Mouse (Mus musculus) stomach, postnatal 0 days (tissue): ENCODE results near the gene Rpl36. TPM values are rescaled to one million over a fixed set of nuclear protein-coding genes. Genes with fewer than 3 reads are reported as not detected.

Experiments
- ATAC-seq: fragments of 200-750 bp; cut with Nextera tagmentation; 2 replicates; pipeline ENCODE4 v1.8.0; 2017; ENCODE audit not compliant: low FRiP score, low TSS enrichment
- DNase-seq: peaks from one replicate; pipeline ENCODE4 v3.0.0-alpha.2; 2016; ENCODE audit warnings: low spot score
- H3K27ac ChIP-seq: fragments of 300-500 bp; sonication (generic); replicated peaks from 2 replicates; pipeline ENCODE4 v1.5.1; 2014; ENCODE audit warnings: mild to moderate bottlenecking, control low read depth
- H3K27me3 ChIP-seq: fragments of 300-500 bp; sonication (generic); 2 replicates; pipeline ENCODE4 v1.6.1; 2014; ENCODE audit warnings: low read length; ENCODE audit not compliant: control insufficient read depth, insufficient read depth
- H3K36me3 ChIP-seq: fragments of 300-500 bp; sonication (generic); 2 replicates; pipeline ENCODE4 v1.6.1; 2014; ENCODE audit warnings: low read length, mixed read lengths; ENCODE audit not compliant: control insufficient read depth, insufficient read depth
- H3K4me1 ChIP-seq: fragments of 300-500 bp; sonication (generic); replicated peaks from 2 replicates; pipeline ENCODE4 v1.6.1; 2014; ENCODE audit warnings: antibody characterized with exemption; ENCODE audit not compliant: control insufficient read depth, insufficient read depth
- H3K4me2 ChIP-seq: fragments of 300-500 bp; sonication (generic); replicated peaks from 2 replicates; pipeline ENCODE4 v1.6.1; 2014; ENCODE audit warnings: low read depth, mild to moderate bottlenecking, control low read depth, moderate library complexity
- H3K4me3 ChIP-seq: fragments of 300-500 bp; sonication (generic); 2 replicates; pipeline ENCODE4 v1.5.1; 2014; ENCODE audit warnings: low read depth, low read length, control low read depth
- H3K9ac ChIP-seq: fragments of 300-500 bp; sonication (generic); 2 replicates; pipeline ENCODE4 v1.6.1; 2014; ENCODE audit warnings: mild to moderate bottlenecking, low read length, control low read depth, mixed read lengths
- H3K9me3 ChIP-seq: fragments of 300-500 bp; sonication (generic); 2 replicates; pipeline ENCODE4 v1.6.1; 2016; ENCODE audit warnings: low read length; ENCODE audit not compliant: control insufficient read depth
- CTCF ChIP-seq: IDR thresholded peaks from 2 replicates; pipeline ENCODE4 v1.5.1; 2016; ENCODE audit warnings: antibody characterized with exemption, low read depth, mild to moderate bottlenecking, moderate library complexity
- EP300 ChIP-seq: optimal IDR thresholded peaks from 2 replicates; pipeline ENCODE3; 2016; ENCODE audit warnings: antibody characterized with exemption
- WGBS: fragments of 180-500 bp; shearing (Covaris S2); extraction: QIAGEN DNeasy Blood & Tissue Kit; methylation state at CpG from one replicate; pipeline ENCODE4 v1.1.7; 2014; 5-methylcytosine and 5-hydroxymethylcytosine counted together
- polyA plus RNA-seq: library from polyadenylated mRNA; unstranded; fragments of >200 nt; fragmentation: Nextera tagmentation; extraction: Ambion mirVana; gene quantifications from 2 replicates; pipeline ENCODE4 v1.2.1, GENCODE M21; 2015

Rpl36 gene
- polyA plus RNA-seq, 1 experiment from 2014 or later, result 2,215 TPM

GRCm38 (mm10) chr17:56615792-56616191, 2.6 kb downstream of the Rpl36 start:
- H3K4me2 ChIP-seq, result no peak overlapping the region
- no peaks in the 10 kb centered on the region for H3K9me3 ChIP-seq
- DNase-seq (no peak), ATAC-seq (no peak)
- peaks cover 27% of the 10 kb centered on the region for H3K36me3 ChIP-seq
- no peak overlapping the region for H3K27ac ChIP-seq
- no peak for TF ChIP-seq EP300
- no peak for TF ChIP-seq CTCF
- no peaks in the 10 kb centered on the region for H3K27me3 ChIP-seq
- no peaks in the 10 kb centered on the region; the same call in 1 of the 2 replicates for H3K4me1 ChIP-seq
- 83% methylated on average over 4 of the region's 4 CpGs for WGBS
- H3K4me3 ChIP-seq, result no peak overlapping the region
- H3K9ac ChIP-seq, result no peak overlapping the region

DNA sequence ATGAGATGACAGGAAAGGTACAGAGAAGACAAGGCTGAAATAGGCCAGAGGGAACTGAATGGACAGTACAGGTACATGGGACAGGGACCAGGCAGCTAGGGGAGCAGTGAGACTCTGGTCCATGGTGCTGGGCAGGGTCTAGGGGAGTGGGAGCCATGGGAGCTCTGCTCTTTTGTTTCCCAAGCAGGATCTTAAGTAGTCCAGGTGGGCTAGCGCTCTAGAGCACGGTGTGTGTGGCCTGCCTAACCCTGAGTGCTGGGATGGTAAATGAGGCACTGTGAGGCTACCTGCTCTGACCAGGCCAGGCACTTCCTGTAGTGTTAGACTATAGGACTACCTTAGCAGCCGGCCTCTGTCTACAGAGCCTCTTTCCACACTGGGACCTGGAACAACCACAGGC, 3.5 kb downstream of the Rpl36 start:
- no peak overlapping the region for H3K27ac ChIP-seq
- no peaks in the 10 kb centered on the region for H3K9me3 ChIP-seq
- no peak for ATAC-seq
- H3K4me3 ChIP-seq, result no peak overlapping the region
- no peak for DNase-seq
- H3K27me3 ChIP-seq, result no peaks in the 10 kb centered on the region
- WGBS, result 77% methylated on average over 3 of the region's 3 CpGs
- H3K9ac ChIP-seq, result no peak overlapping the region
- no peak for TF ChIP-seq CTCF
- no peak for TF ChIP-seq EP300
- H3K4me1 ChIP-seq, result no peaks in the 10 kb centered on the region; the same call in 1 of the 2 replicates
- H3K4me2 ChIP-seq, result no peak overlapping the region
- peaks cover 30% of the 10 kb centered on the region for H3K36me3 ChIP-seq

- H3K4me3 ChIP-seq, result no peak overlapping the region
- H3K27me3 ChIP-seq, result no peaks in the 10 kb centered on the region
- H3K27ac ChIP-seq, result no peak overlapping the region
- no peak overlapping the region for H3K4me2 ChIP-seq
- TF ChIP-seq EP300, result no peak
- TF ChIP-seq CTCF, result no peak
- ATAC-seq (no peak), DNase-seq (no peak)
- H3K9ac ChIP-seq, result no peak overlapping the region
- no peaks in the 10 kb centered on the region for H3K9me3 ChIP-seq
- peaks cover 35% of the 10 kb centered on the region for H3K36me3 ChIP-seq
- 82% methylated on average over 8 of the region's 8 CpGs for WGBS
- H3K4me1 ChIP-seq, result no peaks in the 10 kb centered on the region; the same call in 1 of the 2 replicates
These were observed 4.4 kb downstream of the Rpl36 start for GRCm38 (mm10) chr17:56617628-56618027.

DNA sequence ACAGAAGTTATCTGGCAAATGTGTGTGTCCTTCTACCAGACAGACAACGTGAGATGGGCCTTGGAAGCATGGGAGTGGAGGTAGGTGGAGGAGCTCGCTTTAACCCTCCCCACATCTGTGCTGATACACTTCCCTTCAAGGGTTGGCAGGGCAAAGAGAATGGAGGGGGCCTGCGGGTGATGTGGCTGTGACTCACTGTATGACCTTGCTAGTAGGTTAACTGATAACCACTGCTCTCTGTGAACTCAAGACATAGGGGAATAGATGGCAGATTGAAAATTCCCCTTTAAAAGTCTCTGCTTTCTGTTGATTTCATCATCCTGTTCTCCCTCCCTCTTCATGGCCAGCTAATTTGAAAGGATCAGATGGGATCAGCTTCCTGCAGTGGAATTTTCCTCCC, 12.3 kb downstream of the Rpl36 start:
- Histone ChIP-seq H3K9ac (no peak overlapping the region), H3K4me1 (peaks cover 4% of the 10 kb centered on the region; the same call in 1 of the 2 replicates), H3K27me3 (no peaks in the 10 kb centered on the region), H3K36me3 (peaks cover 8% of the 10 kb centered on the region; the same call in 1 of the 2 replicates), H3K4me2 (peak overlapping the region; percentile 95; the same call in 1 of the 2 replicates), H3K4me3 (no peak overlapping the region), H3K27ac (no peak overlapping the region), H3K9me3 (no peaks in the 10 kb centered on the region)
- 66% methylated on average over 3 of the region's 3 CpGs for WGBS
- TF ChIP-seq EP300, result no peak
- TF ChIP-seq CTCF, result no peak
- ATAC-seq, result no peak
- DNase-seq, result no peak

DNA sequence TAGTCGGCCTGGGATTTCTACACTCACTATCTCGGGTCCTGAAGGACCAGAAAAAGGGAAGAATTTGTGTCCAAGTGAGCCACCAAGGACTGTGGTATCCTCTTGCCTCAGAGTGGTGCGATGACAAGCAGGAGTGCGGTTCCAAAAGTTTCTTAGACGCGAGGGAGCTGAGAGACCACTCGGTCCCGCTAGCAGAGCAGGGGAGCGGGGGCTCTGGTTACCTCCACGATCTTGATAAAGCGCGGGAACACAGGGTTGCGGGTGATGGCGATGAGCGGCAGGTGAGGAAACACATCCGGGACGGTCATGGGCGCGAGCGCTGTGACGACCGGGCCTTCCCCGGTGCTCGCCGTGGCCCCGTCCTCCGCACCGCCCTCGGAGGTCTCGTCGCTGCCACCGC, 13.0 kb downstream of the Rpl36 start:
- H3K27me3 ChIP-seq, result no peaks in the 10 kb centered on the region
- H3K9me3 ChIP-seq, result no peaks in the 10 kb centered on the region
- TF ChIP-seq EP300 (no peak), CTCF (no peak)
- peaks cover 8% of the 10 kb centered on the region; the same call in 1 of the 2 replicates for H3K36me3 ChIP-seq
- H3K27ac ChIP-seq, result peak overlapping the region; percentile 78
- DNase-seq, result no peak
- peak overlapping the region; percentile 88 for H3K9ac ChIP-seq
- WGBS, result 0% methylated on average over 31 of the region's 32 CpGs
- H3K4me2 ChIP-seq, result peak overlapping the region; percentile 95
- no peak; the same call in 1 of the 2 replicates for ATAC-seq
- peaks cover 4% of the 10 kb centered on the region; the same call in 1 of the 2 replicates for H3K4me1 ChIP-seq
- peak overlapping the region; percentile 94 for H3K4me3 ChIP-seq

- H3K4me3 ChIP-seq, result peak within 1 kb of the TSS; percentile 94
- ATAC-seq (peak; percentile 93), DNase-seq (peak; percentile 98)
- H3K9ac ChIP-seq, result peak within 1 kb of the TSS; percentile 88
- H3K4me1 ChIP-seq, result peaks cover 4% of the 10 kb centered on the region; the same call in 1 of the 2 replicates
- TF ChIP-seq EP300 (no peak), CTCF (no peak; the same call in 1 of the 2 replicates)
- no peaks in the 10 kb centered on the region for H3K27me3 ChIP-seq
- H3K4me2 ChIP-seq, result peak within 1 kb of the TSS; percentile 95
- peak within 1 kb of the TSS; percentile 78 for H3K27ac ChIP-seq
- WGBS, result under 1% methylated on average over 51 of the region's 51 CpGs
- H3K9me3 ChIP-seq, result no peaks in the 10 kb centered on the region
- H3K36me3 ChIP-seq, result peaks cover 4% of the 10 kb centered on the region; the same call in 1 of the 2 replicates
These were observed 13.7 kb downstream of the Rpl36 start, which contains the start of gene Lonp1 for GRCm38 (mm10) chr17:56626754-56627470. Gene Lonp1, minus strand, starts transcription at chr17:56626887.
